Mouse (Mus musculus) stomach, embryonic 16.5 days (tissue): ENCODE data around the gene Ncf1. TPM values are rescaled to one million over a fixed set of nuclear protein-coding genes. Genes with fewer than 3 reads are reported as not detected.

Source experiments
- ATAC-seq: fragments of 200-750 bp; cut with Nextera tagmentation; 2 replicates; pipeline ENCODE4 v1.8.0; 2017; ENCODE audit warnings: moderate number of reproducible peaks, moderate TSS enrichment; ENCODE audit not compliant: insufficient read depth, low FRiP score
- H3K27ac ChIP-seq: fragments of 300-500 bp; sonication (generic); 2 replicates; pipeline ENCODE4 v1.5.1; 2014; ENCODE audit warnings: low read length
- H3K27me3 ChIP-seq: fragments of 300-500 bp; sonication (generic); 2 replicates; pipeline ENCODE4 v1.6.1; 2014; ENCODE audit warnings: low read length, control low read depth, mixed read lengths; ENCODE audit not compliant: control insufficient read depth, insufficient read depth
- H3K36me3 ChIP-seq: fragments of 300-500 bp; sonication (generic); 2 replicates; pipeline ENCODE4 v1.6.1; 2014; ENCODE audit warnings: low read length; ENCODE audit not compliant: control insufficient read depth, insufficient read depth
- H3K4me1 ChIP-seq: fragments of 300-500 bp; sonication (generic); 2 replicates; pipeline ENCODE4 v1.6.1; 2014; ENCODE audit warnings: low read length, control low read depth, mixed read lengths; ENCODE audit not compliant: control insufficient read depth, insufficient read depth
- H3K4me2 ChIP-seq: fragments of 300-500 bp; sonication (generic); 2 replicates; pipeline ENCODE4 v1.6.1; 2014; ENCODE audit warnings: low read depth, low read length, mixed read lengths
- H3K4me3 ChIP-seq: fragments of 300-500 bp; sonication (generic); replicated peaks from 2 replicates; pipeline ENCODE4 v1.5.1; 2014; ENCODE audit warnings: mild to moderate bottlenecking, low read length
- H3K9ac ChIP-seq: fragments of 300-500 bp; sonication (generic); 2 replicates; pipeline ENCODE4 v1.6.1; 2014; ENCODE audit warnings: low read length
- H3K9me3 ChIP-seq: fragments of 300-500 bp; sonication (generic); replicated peaks from 2 replicates; pipeline ENCODE4 v1.6.1; 2016; ENCODE audit warnings: low read length, control low read depth; ENCODE audit not compliant: control insufficient read depth
- WGBS: fragments of 180-500 bp; shearing (Covaris S2); extraction: QIAGEN DNeasy Blood & Tissue Kit; methylation state at CpG from one replicate; pipeline ENCODE4 v1.1.7; 2014; 5-methylcytosine and 5-hydroxymethylcytosine counted together
- polyA plus RNA-seq: library from polyadenylated mRNA; unstranded; fragments of >200 nt; fragmentation: Nextera tagmentation; extraction: Ambion mirVana; gene quantifications from 2 replicates; pipeline ENCODE4 v1.2.1, GENCODE M21; 2015

Ncf1 gene
- polyA plus RNA-seq, 1 experiment from 2014 or later: 8.2 TPM

GRCm38 (mm10) chr5:134266404-134266803 is 37.0 kb upstream of the Ncf1 start:
- H3K9ac ChIP-seq: no peak overlapping the region
- 79% methylated on average over 18 of the region's 18 CpGs for WGBS
- H3K9me3 ChIP-seq: no peaks in the 10 kb centered on the region
- H3K27me3 ChIP-seq: no peaks in the 10 kb centered on the region
- no peak overlapping the region for H3K4me3 ChIP-seq
- no peak overlapping the region for H3K4me2 ChIP-seq
- peaks cover 38% of the 10 kb centered on the region for H3K36me3 ChIP-seq
- H3K27ac ChIP-seq: no peak overlapping the region
- no peaks in the 10 kb centered on the region for H3K4me1 ChIP-seq
- no peak for ATAC-seq

DNA sequence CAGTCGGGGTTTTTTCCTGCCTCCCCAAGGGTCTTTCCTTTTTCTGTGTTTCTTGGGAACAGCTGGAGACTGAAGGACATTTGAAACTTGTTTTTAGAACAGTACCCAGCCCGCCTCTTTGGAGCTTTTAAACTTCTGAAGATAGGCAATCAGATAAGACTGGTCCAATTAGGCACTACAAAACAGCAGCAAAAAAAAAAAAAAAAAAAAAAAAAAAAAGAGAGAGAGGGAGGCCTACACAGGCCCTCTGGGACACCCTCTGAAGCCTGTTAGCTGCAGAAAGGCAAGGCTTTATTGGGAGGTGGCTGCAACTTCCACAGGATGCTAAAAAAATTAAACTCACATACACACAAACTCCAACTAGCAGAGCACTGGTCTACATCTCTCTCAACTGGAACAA is 36.5 kb upstream of the Ncf1 start:
- Histone ChIP-seq H3K36me3 (peaks cover 41% of the 10 kb centered on the region), H3K27me3 (no peaks in the 10 kb centered on the region), H3K4me1 (no peaks in the 10 kb centered on the region), H3K9ac (no peak overlapping the region), H3K4me2 (no peak overlapping the region), H3K27ac (no peak overlapping the region), H3K9me3 (no peaks in the 10 kb centered on the region), H3K4me3 (no peak overlapping the region)
- 77% methylated on average over 2 of the region's 2 CpGs for WGBS
- ATAC-seq: no peak

- no peak for ATAC-seq
- Histone ChIP-seq H3K27ac (no peak overlapping the region), H3K27me3 (no peaks in the 10 kb centered on the region), H3K9me3 (no peaks in the 10 kb centered on the region), H3K4me1 (no peaks in the 10 kb centered on the region), H3K4me3 (no peak overlapping the region), H3K4me2 (no peak overlapping the region), H3K36me3 (peaks cover 55% of the 10 kb centered on the region), H3K9ac (no peak overlapping the region)
- 92% methylated on average over 9 of the region's 9 CpGs for WGBS
These were observed 30.7 kb upstream of the Ncf1 start for GRCm38 (mm10) chr5:134260001-134260636.

DNA sequence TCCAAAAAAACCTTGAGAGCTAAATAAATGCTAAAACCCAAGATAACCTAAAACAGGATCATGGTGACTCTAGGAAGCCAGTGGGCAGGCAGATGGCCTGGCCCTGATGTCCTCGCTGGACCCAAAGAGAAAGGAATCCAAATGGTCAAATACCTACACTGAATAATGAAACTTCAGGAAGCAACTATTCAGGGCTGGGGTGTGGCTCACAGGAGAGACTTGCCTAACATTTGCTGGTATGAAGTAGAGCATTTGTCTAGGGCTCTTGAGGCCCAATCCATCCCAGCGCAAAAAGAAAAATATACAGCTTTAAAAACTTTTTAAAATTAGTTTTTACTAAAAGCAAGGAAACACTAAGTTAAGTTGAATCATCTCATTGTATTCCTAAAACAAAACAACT is 29.5 kb upstream of the Ncf1 start:
- peaks cover 57% of the 10 kb centered on the region for H3K36me3 ChIP-seq
- H3K4me1 ChIP-seq: no peaks in the 10 kb centered on the region
- no peak overlapping the region for H3K9ac ChIP-seq
- ATAC-seq: no peak
- H3K4me2 ChIP-seq: no peak overlapping the region
- no peak overlapping the region for H3K4me3 ChIP-seq
- no peaks in the 10 kb centered on the region for H3K9me3 ChIP-seq
- no peaks in the 10 kb centered on the region for H3K27me3 ChIP-seq
- WGBS: 94% methylated on average over 2 of the region's 2 CpGs
- no peak overlapping the region for H3K27ac ChIP-seq

DNA sequence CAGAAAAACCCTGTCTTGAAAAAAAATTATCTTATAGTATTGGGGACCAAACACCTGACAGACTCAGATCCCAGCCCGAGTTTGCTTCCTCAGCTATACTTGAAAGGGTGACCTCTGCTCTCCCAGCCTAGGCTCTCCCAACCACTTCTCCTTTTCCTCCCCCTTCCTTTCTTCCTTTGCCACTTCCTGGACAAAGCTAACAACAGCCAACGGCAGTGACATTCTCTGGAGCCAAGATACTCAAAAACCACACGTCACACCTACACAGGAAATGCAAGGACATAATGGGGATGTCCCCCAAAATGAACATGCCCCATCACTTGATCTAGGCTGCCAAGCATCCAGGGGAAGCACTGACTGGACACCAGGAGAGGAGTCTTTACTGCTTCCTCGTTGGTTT is 29.0 kb upstream of the Ncf1 start:
- Histone ChIP-seq H3K4me3 (no peak overlapping the region), H3K27me3 (no peaks in the 10 kb centered on the region), H3K27ac (no peak overlapping the region), H3K9me3 (no peaks in the 10 kb centered on the region), H3K4me2 (no peak overlapping the region), H3K9ac (no peak overlapping the region), H3K4me1 (no peaks in the 10 kb centered on the region), H3K36me3 (peaks cover 57% of the 10 kb centered on the region)
- WGBS: 73% methylated on average over 4 of the region's 4 CpGs
- ATAC-seq: no peak

DNA sequence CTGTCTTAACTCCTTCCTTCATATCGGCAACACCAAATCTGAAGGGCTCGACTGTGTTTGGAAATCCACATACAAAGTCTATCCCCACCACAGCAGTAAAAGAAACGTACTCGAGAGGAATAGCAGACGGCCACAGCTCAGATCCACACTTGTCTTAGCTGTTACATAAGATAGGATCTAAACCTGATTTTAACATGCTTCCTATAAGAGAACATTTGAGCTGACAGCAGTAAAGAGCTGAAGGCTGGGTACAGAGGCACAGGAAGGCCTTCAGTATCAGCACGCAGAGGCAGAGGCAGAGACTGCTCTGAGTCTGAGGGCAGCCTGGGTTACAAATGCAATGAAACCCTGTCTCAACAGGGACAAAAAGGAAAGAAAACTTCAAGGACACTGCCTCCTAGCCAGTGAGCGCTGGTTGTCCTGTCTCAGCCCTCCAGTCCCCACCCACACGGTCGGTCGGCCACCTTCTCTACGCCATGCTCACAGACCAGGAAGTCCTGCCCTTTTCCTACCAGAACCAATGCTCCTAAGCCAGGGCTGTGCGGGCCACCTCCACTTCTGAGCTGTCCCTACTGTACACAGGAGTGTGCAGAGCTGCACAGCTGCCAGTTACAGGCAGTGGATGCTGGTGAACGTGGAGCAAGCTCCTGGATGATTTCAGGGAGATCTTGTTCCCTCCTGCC is 28.1 kb upstream of the Ncf1 start:
- 88% methylated on average over 13 of the region's 13 CpGs for whole genome bisulfite sequencing
- Histone ChIP-seq H3K27me3 (no peaks in the 10 kb centered on the region), H3K9ac (no peak overlapping the region), H3K4me2 (no peak overlapping the region), H3K4me3 (no peak overlapping the region), H3K27ac (0 out of 2 replicates have a peak overlapping the region, but pooled peaks have one; percentile 42), H3K36me3 (peaks cover 60% of the 10 kb centered on the region), H3K9me3 (no peaks in the 10 kb centered on the region), H3K4me1 (no peaks in the 10 kb centered on the region)
- ATAC-seq: no peak

DNA sequence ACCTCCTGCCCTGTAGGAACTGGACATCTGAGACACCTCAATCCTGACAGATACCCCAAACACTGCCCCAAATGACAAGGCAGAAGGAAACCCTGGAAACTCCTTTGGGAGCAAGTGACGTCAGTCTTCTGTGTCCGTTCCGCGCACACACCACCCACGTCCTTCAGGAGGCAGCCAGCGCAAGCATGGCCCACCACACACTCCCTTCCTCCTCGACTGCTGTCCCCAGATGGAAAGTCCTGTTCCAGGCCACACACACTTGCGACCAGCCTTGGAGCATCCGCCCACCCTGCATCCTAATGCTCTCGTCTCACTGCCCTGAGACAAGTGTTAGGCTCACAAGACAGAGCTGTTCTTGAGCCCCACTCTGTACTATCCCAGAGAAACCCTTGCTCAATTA is 25.9 kb upstream of the Ncf1 start:
- no peak overlapping the region for H3K27ac ChIP-seq
- no peaks in the 10 kb centered on the region for H3K9me3 ChIP-seq
- no peak overlapping the region for H3K4me3 ChIP-seq
- H3K4me1 ChIP-seq: no peaks in the 10 kb centered on the region
- ATAC-seq: no peak
- no peak overlapping the region for H3K9ac ChIP-seq
- no peaks in the 10 kb centered on the region for H3K27me3 ChIP-seq
- 89% methylated on average over 10 of the region's 10 CpGs for WGBS
- peaks cover 58% of the 10 kb centered on the region for H3K36me3 ChIP-seq
- no peak overlapping the region for H3K4me2 ChIP-seq

- Histone ChIP-seq H3K4me1 (no peaks in the 10 kb centered on the region), H3K4me3 (no peak overlapping the region), H3K27me3 (no peaks in the 10 kb centered on the region), H3K9ac (no peak overlapping the region), H3K36me3 (peaks cover 58% of the 10 kb centered on the region), H3K27ac (no peak overlapping the region), H3K4me2 (no peak overlapping the region), H3K9me3 (no peaks in the 10 kb centered on the region)
- ATAC-seq: no peak
- 73% methylated on average over 3 of the region's 3 CpGs for WGBS
These were observed 24.4 kb upstream of the Ncf1 start for GRCm38 (mm10) chr5:134253806-134254205.

DNA sequence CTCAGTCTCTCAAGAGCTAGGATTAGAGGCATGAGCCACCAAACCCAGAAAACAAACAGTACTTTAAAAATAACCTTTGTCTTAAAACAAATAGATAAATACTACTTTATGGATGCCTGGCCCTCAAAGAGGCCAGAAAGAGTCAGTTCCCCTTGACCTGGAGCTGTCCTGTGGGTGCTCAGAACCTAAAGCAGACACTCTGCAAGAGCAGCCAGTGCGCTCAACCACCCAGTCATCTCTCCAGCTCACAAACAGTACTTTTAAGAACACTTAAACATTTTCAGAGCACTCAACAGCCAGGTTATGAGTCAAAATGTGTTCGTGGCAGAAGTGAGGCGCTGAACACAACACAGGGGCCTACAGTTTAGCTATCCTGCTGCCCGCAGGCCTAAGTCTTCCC is 21.7 kb upstream of the Ncf1 start:
- Histone ChIP-seq H3K27me3 (no peaks in the 10 kb centered on the region), H3K4me2 (no peak overlapping the region), H3K36me3 (peaks cover 73% of the 10 kb centered on the region), H3K9me3 (no peaks in the 10 kb centered on the region), H3K9ac (no peak overlapping the region), H3K27ac (no peak overlapping the region), H3K4me3 (no peak overlapping the region), H3K4me1 (no peaks in the 10 kb centered on the region)
- 96% methylated on average over 4 of the region's 4 CpGs for WGBS
- ATAC-seq: no peak
